Mouse (Mus musculus) myocyte (in vitro differentiated cells): ENCODE measurements around the gene Psmb10. TPM values are rescaled to one million over a fixed set of nuclear protein-coding genes. Genes with fewer than 3 reads are reported as not detected.

Experiments
- H3K27me3 ChIP-seq: one replicate; pipeline ENCODE4 v1.6.1; 2011; ENCODE audit not compliant: control insufficient read depth, insufficient read depth, insufficient read length
- H3K36me3 ChIP-seq: one replicate; pipeline ENCODE4 v1.6.1; 2011; ENCODE audit not compliant: control insufficient read depth, insufficient read depth
- H3K4me2 ChIP-seq: one replicate; pipeline ENCODE4 v1.6.1; 2011; ENCODE audit warnings: low read depth, control low read depth
- H3K4me3 ChIP-seq: one replicate; pipeline ENCODE4 v1.5.1; 2011; ENCODE audit warnings: mild to moderate bottlenecking, control low read depth, moderate library complexity
- H3K79me2 ChIP-seq: one replicate; pipeline ENCODE4 v1.6.1; 2011; ENCODE audit not compliant: control insufficient read depth, insufficient read depth
- H3ac ChIP-seq: one replicate; pipeline ENCODE4 v1.6.1; 2011; ENCODE audit not compliant: control insufficient read depth, insufficient read length
- CEBPB ChIP-seq: IDR thresholded peaks from 2 replicates; pipeline ENCODE4 v1.6.1; 2011; ENCODE audit warnings: mild to moderate bottlenecking, moderate library complexity; ENCODE audit not compliant: poor library complexity, insufficient read depth, severe bottlenecking
- E2F4 ChIP-seq: IDR thresholded peaks from one replicate; pipeline ENCODE4 v1.6.1; 2011; ENCODE audit warnings: mild to moderate bottlenecking, control low read depth, moderate library complexity; ENCODE audit not compliant: insufficient read depth
- MAX ChIP-seq: IDR thresholded peaks from one replicate; pipeline ENCODE4 v1.6.1; 2011; ENCODE audit warnings: low read depth, mild to moderate bottlenecking, control low read depth
- MYOD1 ChIP-seq, 3 experiments: IDR thresholded peaks; one replicate each; pipeline ENCODE4 v1.6.1; 2011; ENCODE audit warnings: control low read depth in 2 of 3, low read depth in 2 of 3, mild to moderate bottlenecking in 2 of 3, moderate library complexity in 1 of 3; ENCODE audit not compliant: insufficient read length in 2 of 3, control insufficient read depth in 1 of 3
- MYOG ChIP-seq, 3 experiments: IDR thresholded peaks; one replicate each; pipeline ENCODE4 v1.6.1; 2011; ENCODE audit warnings: control low read depth in 2 of 3, low read depth in 2 of 3, mild to moderate bottlenecking in 2 of 3; ENCODE audit not compliant: insufficient read length in 2 of 3, control insufficient read depth in 1 of 3, insufficient read depth in 1 of 3
- POLR2A ChIP-seq: IDR thresholded peaks from one replicate; pipeline ENCODE4 v1.6.1; 2011; ENCODE audit warnings: low read depth, mild to moderate bottlenecking, control low read depth, moderate library complexity; ENCODE audit not compliant: insufficient read length
- POLR2AphosphoS2 ChIP-seq: IDR thresholded peaks from one replicate; pipeline ENCODE4 v1.6.1; 2011; ENCODE audit warnings: low read depth, control low read depth; ENCODE audit not compliant: insufficient read length
- REST ChIP-seq: IDR thresholded peaks from one replicate; pipeline ENCODE4 v1.6.1; 2011; ENCODE audit warnings: mild to moderate bottlenecking, control low read depth, moderate library complexity; ENCODE audit not compliant: insufficient read depth, insufficient read length
- SRF ChIP-seq: IDR thresholded peaks from one replicate; pipeline ENCODE4 v1.6.1; 2011; ENCODE audit warnings: low read depth; ENCODE audit not compliant: control insufficient read depth, insufficient read length
- TCF12 ChIP-seq: IDR thresholded peaks from one replicate; pipeline ENCODE4 v1.6.1; 2011; ENCODE audit warnings: mild to moderate bottlenecking, control low read depth; ENCODE audit not compliant: poor library complexity, insufficient read depth, severe bottlenecking
- TCF3 ChIP-seq: IDR thresholded peaks from one replicate; pipeline ENCODE4 v1.6.1; 2011; ENCODE audit warnings: low read depth, control low read depth; ENCODE audit not compliant: insufficient read length
- USF1 ChIP-seq: IDR thresholded peaks from one replicate; pipeline ENCODE4 v1.6.1; 2011; ENCODE audit warnings: low read depth, mild to moderate bottlenecking, control low read depth, moderate library complexity
- polyA plus RNA-seq: library from polyadenylated mRNA; unstranded; fragments of >200 nt; fragmentation: generic; extraction: Trizol; gene quantifications from one replicate; pipeline ENCODE4 v1.2.1, GENCODE M21; 2012; ENCODE audit warnings: missing spikeins

Gene Psmb10
- polyA plus RNA-seq, 1 experiment = 60.0 TPM

GRCm38 (mm10) chr8:105900180-105900940 is 37.9 kb downstream of the Psmb10 start, which contains the start of gene Pskh1:
TSS of gene Pskh1 (plus strand) at chr8:105900441.
- Histone ChIP-seq H3ac (peak within 1 kb of the TSS; percentile 43), H3K36me3 (no peaks in the 10 kb centered on the region), H3K4me3 (peak within 1 kb of the TSS; percentile 59), H3K27me3 (no peaks in the 10 kb centered on the region), H3K4me2 (peak within 1 kb of the TSS; percentile 88), H3K79me2 (peaks cover 19% of the 10 kb centered on the region)
- TF ChIP-seq POLR2AphosphoS2 (peak; percentile 44), MYOG (IDR thresholded peaks at IDR 0.05; ENCODE audit: control insufficient read depth in 1 of 3, insufficient read depth in 1 of 3, insufficient read length in 2 of 3, low read depth in 2 of 3) (peak in 1 of 3 experiments; percentile 15), REST (peak; percentile 20), E2F4 (no peak), TCF12 (no peak), MYOD1 (IDR thresholded peaks at IDR 0.05; ENCODE audit: control insufficient read depth in 1 of 3, insufficient read length in 2 of 3, low read depth in 2 of 3) (peak in 1 of 3 experiments; percentile 27), SRF (peak; percentile 22), POLR2A (peak; percentile 87)

DNA sequence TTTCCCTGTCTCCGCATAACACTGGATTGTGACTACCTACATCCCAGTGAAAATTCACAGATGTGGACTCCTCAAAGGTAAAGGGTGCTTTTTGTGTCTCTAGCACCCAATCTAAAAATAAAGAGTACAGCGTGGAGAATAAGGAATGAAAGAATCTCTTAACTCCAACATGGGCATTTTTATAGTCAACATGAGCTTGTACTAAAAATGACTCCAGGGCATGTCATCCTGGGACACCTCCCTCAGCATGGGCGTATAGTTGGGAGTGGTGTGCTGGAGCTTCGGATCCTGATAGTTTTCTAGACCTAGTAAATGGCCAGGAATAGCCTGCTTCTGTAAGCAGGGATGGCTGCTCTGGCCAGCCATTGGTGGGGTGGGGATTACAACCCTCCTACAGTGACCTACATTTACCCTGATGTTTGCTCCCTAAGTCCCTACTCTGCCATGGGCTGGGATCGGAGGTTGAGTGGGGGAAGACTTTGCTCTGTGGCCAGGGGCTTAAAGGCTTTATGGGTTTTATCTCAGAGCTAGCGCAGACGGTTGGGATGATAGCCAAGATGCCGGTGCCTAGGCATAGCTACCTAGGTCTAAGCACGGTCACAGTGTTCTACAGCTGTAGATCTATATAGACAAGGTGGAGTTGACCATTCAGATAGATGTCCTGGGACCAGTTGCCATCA is 40.3 kb downstream of the Psmb10 start:
- Histone ChIP-seq H3K27me3 (no peaks in the 10 kb centered on the region), H3K4me3 (no peak overlapping the region), H3K36me3 (no peaks in the 10 kb centered on the region), H3K79me2 (peaks cover 19% of the 10 kb centered on the region), H3ac (no peak overlapping the region), H3K4me2 (no peak overlapping the region)
- TF ChIP-seq POLR2A (no peak), MAX (no peak), TCF3 (no peak), CEBPB (no peak), MYOD1 (IDR thresholded peaks at IDR 0.05; ENCODE audit: control insufficient read depth in 1 of 3, insufficient read length in 2 of 3, low read depth in 2 of 3) (no peak), POLR2AphosphoS2 (no peak), REST (no peak), USF1 (no peak), SRF (no peak), E2F4 (no peak), TCF12 (no peak), MYOG (IDR thresholded peaks at IDR 0.05; ENCODE audit: control insufficient read depth in 1 of 3, insufficient read depth in 1 of 3, insufficient read length in 2 of 3, low read depth in 2 of 3) (no peak)

GRCm38 (mm10) chr8:105893339-105893738 is 44.9 kb downstream of the Psmb10 start, which contains the start of gene Nrn1l:
TSS of gene Nrn1l (plus strand) at chr8:105893567.
- H3K36me3 ChIP-seq = peaks cover 5% of the 10 kb centered on the region
- no peak within 1 kb of the TSS for H3K4me3 ChIP-seq
- no peaks in the 10 kb centered on the region for H3K27me3 ChIP-seq
- no peaks in the 10 kb centered on the region for H3K79me2 ChIP-seq
- H3ac ChIP-seq = no peak within 1 kb of the TSS
- peak; percentile 29 for TF ChIP-seq POLR2A
- no peak for TF ChIP-seq E2F4
- peak; percentile 13 for TF ChIP-seq POLR2AphosphoS2
- H3K4me2 ChIP-seq = no peak within 1 kb of the TSS

- Histone ChIP-seq H3ac (no peak overlapping the region), H3K4me2 (no peak overlapping the region), H3K27me3 (no peaks in the 10 kb centered on the region), H3K79me2 (no peaks in the 10 kb centered on the region), H3K4me3 (no peak overlapping the region), H3K36me3 (peaks cover 8% of the 10 kb centered on the region)
- TF ChIP-seq REST (no peak), POLR2A (no peak), MAX (no peak), CEBPB (no peak), MYOG (IDR thresholded peaks at IDR 0.05; ENCODE audit: control insufficient read depth in 1 of 3, insufficient read depth in 1 of 3, insufficient read length in 2 of 3, low read depth in 2 of 3) (no peak), POLR2AphosphoS2 (no peak), TCF3 (no peak), SRF (no peak), USF1 (no peak), TCF12 (no peak), E2F4 (no peak), MYOD1 (IDR thresholded peaks at IDR 0.05; ENCODE audit: control insufficient read depth in 1 of 3, insufficient read length in 2 of 3, low read depth in 2 of 3) (no peak)
These were observed 45.8 kb downstream of the Psmb10 start for GRCm38 (mm10) chr8:105892432-105892831.

DNA sequence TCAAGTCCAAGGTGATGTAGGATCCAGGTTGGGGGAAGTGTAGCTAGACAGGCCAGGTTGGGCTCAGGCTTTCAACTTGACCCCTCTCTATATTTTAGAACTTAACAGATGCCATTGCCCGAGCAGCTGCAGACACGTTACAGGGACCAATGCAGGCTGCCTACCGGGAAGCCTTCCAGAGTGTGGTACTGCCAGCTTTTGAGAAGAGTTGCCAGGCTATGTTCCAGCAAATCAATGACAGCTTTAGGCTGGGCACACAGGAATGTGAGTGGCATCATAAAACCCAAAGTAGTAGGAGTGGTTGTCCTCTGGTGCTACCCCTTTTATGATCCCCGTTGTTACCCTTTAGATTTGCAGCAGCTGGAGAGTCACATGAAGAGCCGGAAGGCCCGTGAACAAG is 47.4 kb downstream of the Psmb10 start:
- Histone ChIP-seq H3K27me3 (no peaks in the 10 kb centered on the region), H3K36me3 (peaks cover 12% of the 10 kb centered on the region), H3K4me2 (no peak overlapping the region), H3ac (no peak overlapping the region), H3K79me2 (no peaks in the 10 kb centered on the region), H3K4me3 (no peak overlapping the region)
- peak in 1 of 3 experiments; percentile 5 for TF ChIP-seq MYOG (IDR thresholded peaks at IDR 0.05; ENCODE audit: control insufficient read depth in 1 of 3, insufficient read depth in 1 of 3, insufficient read length in 2 of 3, low read depth in 2 of 3)
- no peak for TF ChIP-seq POLR2AphosphoS2
